Mouse (Mus musculus) lung, postnatal 4 days (tissue): ENCODE measurements around the gene Gm21988.

ENCODE experiments used
- DNase-seq, 2 experiments: peaks; one replicate each; pipeline ENCODE4 v3.0.0; 2021

The Gm21988 gene

DNA sequence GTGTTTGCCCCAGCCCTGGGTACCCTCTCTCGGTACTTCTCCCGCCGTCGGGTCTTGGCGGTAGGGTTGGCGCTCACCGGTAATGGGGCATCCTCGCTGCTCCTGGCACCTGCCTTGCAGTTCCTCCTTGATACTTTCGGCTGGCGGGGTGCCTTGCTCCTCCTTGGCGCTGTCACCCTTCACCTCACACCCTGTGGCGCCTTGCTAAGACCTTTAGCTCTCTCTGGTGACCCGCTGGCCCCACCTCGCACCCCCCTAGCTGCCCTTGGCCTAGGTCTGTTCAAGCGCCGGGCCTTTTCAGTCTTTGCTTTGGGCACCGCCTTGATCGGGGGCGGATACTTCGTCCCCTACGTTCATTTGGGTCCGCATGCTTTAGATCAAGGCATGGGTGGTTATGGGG is 24.3 kb downstream of the Gm21988 start:
- DNase-seq, result no peak

DNA sequence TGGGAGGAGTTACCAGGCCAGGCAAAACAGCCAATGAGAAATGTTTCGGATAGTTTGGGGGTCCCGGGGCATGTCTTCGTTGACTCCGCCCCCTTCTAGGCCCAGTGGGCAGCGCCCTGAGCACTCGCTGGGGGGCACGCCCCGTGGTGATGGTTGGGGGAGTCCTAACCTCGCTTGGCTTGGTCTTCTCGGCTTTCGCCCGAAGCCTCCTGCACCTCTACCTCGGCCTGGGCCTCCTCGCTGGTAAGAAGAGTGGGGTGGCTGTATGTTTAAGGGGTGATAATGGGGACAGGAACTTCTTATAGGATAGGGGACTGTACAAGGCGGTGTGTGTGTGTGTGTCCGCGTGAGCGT is 24.8 kb downstream of the Gm21988 start:
- no peak for DNase-seq

GRCm38 (mm10) chr11:70214191-70214855 is 25.3 kb downstream of the Gm21988 start:
- DNase-seq, result peak; percentile 38 to 42

DNA sequence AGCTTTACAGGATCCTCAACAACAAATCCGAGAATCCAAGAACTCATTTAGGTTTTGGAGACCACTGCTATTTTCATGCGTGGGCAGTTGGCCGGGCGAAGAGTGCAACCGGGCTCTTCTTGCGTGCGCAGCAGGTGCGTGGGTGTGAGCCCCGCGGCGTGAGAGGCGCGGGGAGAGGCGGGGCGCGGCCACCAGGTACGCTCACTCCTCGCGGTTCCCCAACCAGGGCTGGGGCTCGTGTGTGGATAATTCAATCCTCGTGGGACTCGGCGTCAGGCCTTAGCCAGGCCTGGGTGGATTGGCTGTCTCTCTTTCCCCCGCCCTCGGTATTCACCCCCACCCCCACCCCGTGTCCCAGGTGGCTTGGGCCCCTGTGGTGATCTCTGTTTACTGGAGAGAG is 25.9 kb downstream of the Gm21988 start:
- no peak for DNase-seq

DNA sequence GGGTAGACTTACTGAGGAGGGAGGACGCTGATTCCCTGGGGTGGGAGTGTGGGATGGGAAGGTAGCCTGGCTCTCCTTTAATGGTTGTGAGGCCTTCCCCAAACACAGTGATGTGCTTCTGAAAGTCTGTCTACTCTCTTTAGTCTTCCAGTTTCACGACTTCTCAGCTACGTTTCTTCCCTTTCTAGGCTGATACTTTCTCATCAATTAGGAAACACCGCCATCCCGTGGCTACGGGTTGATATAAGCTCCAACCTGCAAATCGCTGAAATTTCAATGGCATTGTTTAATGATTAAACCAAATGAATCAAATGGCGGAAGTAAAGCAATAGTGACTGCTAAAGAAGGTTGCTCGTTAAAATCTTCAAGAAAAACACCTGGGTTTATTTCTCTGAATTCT is 26.7 kb downstream of the Gm21988 start:
- DNase-seq, result peak; percentile 48 to 83

DNA sequence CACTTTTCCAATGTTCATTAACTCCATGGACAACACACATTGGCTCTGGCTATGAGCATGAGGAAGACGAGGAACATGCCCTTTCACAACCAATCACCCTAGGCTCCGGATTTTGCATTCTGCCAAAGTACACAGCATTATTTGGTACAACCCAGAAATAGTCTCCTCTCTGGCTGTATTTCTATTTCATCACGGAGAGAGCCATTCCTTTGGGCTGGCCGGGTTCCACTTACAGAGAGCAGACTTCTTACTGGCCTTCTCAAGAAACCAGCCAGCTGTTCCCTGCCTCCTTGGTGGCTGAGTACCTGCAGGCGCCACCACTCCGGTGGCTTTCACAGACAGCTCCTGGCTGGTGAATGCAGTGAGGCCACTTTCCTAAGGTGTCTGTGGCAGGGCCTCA is 27.2 kb downstream of the Gm21988 start, which contains the start of gene Slc16a11:
Gene Slc16a11 (plus strand): TSS at position 330 of the 400 bp plus-strand sequence.
- peak in 1 of 2 experiments; percentile 54 for DNase-seq

GRCm38 (mm10) chr11:70211972-70212371 is 27.7 kb downstream of the Gm21988 start:
- no peak for DNase-seq

DNA sequence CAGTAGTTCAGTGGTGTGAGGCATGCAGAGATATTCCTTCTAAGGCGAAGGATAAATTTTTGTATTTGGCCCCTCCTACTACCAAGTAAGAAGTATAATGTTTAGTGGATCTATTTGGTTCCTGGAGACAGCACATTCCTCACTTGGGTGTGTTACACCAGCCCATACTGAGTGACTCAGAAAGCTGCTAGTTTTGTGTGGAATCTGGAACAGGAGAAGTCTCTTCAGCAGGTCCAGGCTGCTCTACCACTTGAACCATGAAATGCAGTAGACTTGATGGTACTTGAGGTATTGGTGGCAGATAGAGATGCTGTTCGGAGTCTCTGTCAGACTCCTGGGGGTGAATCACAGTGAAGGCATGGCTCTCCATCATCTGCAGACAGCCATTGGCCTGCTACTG is 28.9 kb downstream of the Gm21988 start:
- DNase-seq, result no peak

DNA sequence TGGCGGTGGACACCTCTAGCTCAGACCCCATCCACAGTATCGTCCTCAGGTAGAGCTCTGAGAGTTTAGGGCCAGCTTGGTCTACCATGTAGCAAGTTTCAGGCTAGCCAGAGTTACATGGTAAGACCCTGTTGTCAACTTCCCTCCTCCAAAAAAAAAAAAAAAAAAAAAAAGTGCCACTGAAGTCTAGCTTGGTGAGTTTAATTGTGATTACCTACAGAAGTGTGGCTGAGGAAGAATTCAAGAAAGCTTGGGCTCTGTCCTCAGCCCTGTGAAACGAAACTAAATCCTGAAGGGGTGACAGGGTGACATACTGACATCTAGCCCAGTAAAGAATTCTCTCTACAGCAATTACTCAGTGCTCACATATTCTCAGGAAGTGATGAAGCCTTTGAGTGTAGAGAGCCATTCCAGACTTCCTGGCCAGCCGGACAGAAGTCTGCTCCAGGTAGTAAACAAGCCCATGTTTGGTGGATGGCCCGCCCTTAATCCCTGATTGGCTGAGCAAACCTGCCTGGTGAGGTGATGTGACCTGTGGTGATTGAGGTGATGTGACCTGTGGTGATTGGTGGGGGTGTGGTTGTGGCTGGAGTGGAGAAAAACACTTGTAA is 30.7 kb downstream of the Gm21988 start:
- peak in 1 of 2 experiments; percentile 38 for DNase-seq

GRCm38 (mm10) chr11:70207283-70207682 is 32.3 kb downstream of the Gm21988 start:
- DNase-seq, result no peak

GRCm38 (mm10) chr11:70206801-70207200 is 32.8 kb downstream of the Gm21988 start:
- DNase-seq, result no peak

GRCm38 (mm10) chr11:70201691-70202090 is 37.9 kb downstream of the Gm21988 start:
- peak; percentile 83 to 88 for DNase-seq

DNA sequence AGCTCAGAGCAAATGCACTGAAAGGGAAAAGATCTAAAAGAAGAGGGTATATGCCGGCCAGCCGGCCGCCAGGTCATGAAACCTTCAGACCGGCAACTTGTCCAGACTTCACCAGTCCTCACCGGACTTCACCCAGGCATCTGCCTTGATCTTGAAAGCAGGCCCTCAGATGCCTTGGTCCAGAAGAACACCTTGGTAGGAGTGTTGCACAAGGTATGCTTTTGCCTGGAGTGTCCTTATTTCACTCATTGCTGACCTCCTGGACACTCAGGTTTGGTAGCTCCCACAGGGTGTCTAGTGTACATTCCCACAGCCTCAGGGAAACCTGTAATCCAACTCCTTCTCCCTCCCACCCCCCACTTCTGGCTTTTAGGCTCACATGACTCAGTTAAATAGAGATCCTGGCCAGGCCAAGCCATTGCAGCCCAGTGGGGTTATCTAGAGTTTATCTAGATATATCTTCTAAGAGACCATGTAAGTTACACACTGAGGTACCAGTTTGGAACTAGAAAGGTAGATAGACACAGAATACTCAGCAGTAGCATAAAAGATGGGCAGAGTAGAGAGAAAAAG is 39.5 kb downstream of the Gm21988 start:
- DNase-seq, result peak in 1 of 2 experiments; percentile 26

DNA sequence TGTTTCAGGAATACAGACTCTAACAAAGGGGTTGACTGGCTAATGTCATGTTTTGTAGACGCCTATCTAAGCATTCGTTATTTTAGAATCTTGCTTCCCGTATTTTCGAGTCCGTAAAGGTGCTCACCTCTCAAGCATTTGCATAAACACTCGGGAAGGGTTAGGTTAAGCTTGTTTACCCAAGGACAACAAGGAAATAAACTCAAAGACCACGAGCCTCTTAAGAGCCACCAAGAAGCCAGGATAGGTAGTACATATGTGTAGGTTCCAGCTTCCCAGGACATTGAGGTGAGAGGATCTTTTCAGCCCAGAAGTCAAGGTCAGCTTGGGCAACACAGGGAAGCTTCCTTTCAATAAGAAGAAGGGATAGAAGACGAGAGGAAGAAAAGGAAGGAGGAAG is 40.5 kb downstream of the Gm21988 start:
- DNase-seq, result no peak

DNA sequence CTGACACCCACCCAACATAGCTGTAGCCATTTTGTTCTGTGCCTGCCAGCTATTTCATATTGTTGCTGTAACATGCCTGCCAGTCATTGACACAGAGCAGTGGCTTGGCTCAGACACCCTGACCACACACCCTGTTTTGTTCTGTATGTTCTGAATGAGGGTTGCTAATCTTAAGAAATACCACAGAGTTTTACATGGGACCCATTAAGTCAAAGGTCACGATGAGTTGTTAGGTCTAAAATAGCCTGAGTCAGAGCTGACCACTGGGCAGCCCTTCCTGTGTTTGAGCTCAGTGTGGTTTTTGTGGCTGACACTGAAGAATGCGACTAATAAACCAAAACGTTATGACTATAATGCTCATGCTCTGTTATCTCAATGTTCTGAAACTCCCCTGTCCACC is 41.3 kb downstream of the Gm21988 start:
- no peak for DNase-seq

GRCm38 (mm10) chr11:70193354-70194285 is 46.0 kb downstream of the Gm21988 start:
- peak; percentile 40 to 51 for DNase-seq

- DNase-seq, result no peak
These were observed 47.5 kb downstream of the Gm21988 start for GRCm38 (mm10) chr11:70192157-70192556.

DNA sequence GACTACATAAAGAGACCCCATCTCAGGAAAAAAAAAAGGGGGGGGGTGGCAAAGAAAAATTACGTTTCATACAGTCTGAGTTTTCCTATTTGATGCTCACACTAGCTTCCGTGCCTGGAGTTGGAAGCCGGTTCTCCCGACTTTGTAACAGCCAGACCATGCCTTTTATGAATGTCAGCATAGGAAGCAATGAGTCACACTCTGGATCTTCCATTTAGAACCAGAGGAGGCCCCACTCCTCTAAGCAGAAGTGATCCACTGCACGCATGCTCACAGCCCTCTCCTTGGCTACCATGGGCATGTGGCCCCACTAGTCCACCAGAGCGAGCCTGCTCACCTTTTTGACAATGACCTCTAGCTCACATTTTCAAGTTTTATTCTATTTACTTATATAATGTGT is 48.4 kb downstream of the Gm21988 start:
- DNase-seq, result no peak

- DNase-seq, result no peak
These were observed 50.1 kb downstream of the Gm21988 start for GRCm38 (mm10) chr11:70189319-70190134.
